Mouse (Mus musculus) ES-CJ7 (cell line): ENCODE data around the gene Mup4.

Experiments
- DNase-seq: peaks from one replicate; pipeline ENCODE4 v3.0.0; 2011; ENCODE audit warnings: low read depth, low spot score

Gene Mup4

DNA sequence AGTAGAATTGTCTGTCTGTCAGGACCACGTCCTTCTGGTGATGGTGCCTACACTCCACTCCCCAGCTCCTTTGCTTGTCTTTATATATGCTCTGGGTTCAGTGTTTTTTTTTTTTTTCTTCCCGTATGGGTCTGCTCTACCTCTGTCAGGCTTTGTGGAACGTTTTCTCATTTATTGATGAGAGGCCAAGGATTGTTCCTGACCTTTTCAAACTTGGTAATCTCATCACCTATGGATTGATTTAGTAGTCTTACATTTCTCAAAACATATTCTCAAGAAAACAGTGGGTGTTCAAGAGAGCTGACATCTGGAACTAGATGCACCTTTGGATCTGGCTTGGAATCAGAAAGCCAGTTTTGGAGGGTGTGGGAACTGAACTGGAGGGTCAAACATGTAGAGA, at the start of gene Mup4:
Gene Mup4, minus strand, starts transcription at position 101 of the 400 bp plus-strand sequence.
- DNase-seq: no peak

DNA sequence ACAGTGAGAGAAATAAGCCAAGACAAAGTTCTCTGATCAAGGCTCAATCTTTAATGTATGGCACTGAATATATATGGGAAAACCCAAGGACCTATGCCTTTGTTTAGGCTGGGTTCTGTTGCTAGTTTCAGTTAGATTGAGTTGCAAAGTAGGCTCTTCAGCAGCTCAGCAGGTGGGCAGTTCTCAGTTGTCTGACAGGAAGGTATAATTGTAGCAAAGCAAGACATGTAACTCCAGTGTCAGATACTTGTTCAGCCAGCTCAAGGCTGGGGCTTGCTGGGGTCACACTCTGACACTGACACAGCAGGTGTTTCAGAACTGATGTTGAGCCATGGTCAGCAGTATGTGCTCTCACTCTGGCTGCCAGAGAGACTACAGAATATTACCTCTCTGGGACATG, 37.4 kb upstream of the Mup4 start:
- peak; percentile 64 for DNase-seq

DNA sequence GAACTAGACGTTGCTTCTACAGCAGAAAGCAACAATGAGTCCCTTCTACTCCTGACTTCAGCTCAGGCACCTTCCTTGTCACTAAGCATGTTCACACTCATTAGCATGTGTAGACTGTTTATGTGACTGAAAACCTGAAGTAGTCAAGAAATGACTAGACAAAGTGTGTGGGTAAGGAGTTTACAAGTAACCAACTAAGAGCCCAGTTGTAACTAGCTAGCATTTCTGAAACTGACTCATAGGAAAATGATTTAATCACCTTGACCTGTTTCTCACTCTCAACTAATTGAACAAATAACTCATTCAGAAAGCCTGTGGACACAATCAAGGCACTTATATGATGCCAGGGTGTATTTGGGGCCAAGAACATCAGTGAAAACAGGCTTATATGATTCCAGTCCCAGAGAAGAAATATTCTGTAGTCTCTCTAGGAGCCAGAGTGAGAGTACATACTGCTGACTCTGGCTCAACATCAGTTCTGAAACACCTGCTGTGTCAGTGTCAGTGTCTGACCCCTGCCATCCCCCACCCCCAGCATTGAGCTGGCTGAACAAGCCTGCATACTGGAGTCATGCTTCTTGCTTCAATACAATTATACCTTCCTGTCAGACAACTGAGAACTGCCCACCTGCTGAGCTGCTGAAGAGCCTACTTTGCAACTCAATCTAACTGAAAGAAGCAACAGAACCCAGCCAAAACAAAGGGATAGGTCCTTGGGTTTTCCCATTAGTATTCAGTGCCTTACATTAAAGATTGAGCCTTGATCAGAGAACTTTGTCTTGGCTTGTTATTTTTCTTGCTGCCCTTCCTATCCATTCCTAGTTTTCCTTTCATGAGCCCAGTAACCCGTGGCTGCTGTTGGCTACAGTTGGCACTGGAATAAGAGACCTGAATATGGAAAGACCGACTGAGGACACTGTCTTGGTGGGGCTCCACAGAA, 3.2 kb upstream of the Mup4 start, which contains the start of gene Mup6:
Gene Mup6, plus strand, starts transcription at position 890 of the 940 bp plus-strand sequence.
- peak; percentile 94 for DNase-seq

DNA sequence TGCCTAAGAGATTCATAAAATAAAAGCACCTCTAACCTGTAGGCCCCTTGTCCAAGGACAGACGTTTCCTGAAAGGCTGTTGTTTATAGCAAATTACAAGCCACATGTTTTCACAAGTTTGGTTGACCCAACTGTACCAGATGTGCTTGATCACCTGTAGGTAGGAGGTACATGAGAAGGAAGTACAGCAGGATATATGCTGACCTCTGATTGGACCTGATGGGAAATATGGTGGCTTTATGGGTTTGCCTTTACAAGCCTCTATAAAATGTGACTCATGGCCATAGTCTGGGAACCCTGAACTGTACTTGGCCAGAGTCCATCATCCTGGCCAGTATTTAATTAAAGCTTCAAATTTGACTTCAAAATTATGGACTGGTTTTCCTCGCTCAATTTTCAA, 23.0 kb downstream of the Mup4 start:
- DNase-seq: no peak

DNA sequence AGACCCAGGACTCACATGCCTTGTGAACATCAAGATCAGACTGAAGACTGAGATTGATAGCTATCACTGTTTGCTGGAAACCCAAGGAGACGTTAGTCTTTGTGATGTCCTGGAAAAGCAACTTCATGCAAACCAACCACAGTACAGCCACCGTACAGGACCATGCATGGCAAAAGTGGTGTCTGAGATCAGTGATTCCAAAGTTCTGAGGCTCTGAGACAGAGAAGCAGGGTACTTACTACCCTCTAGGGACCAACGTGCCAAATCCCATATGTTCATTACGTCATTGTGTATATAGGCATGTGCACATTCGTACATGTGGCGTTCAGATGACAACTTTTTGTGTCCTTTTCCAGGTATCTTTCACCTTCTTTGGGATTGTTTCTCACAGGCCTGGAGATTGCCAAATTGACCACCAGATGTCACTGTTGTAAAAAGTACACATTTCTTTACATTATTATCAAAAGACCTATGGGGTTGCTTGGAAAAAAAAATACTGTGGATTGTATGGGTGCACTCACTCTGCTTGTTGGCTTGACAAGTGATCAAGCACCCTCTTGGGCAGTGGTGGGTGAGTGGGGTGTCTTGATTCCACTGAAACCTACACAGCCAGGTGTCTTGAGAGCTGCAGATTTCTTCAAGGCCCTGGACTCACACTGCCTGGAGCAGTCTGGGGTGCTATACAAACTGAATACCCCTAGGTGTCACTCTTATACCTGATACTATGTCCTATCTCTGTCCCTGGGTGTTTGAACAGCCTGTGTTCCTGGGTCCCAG, 27.8 kb downstream of the Mup4 start:
- peak; percentile 83 for DNase-seq

DNA sequence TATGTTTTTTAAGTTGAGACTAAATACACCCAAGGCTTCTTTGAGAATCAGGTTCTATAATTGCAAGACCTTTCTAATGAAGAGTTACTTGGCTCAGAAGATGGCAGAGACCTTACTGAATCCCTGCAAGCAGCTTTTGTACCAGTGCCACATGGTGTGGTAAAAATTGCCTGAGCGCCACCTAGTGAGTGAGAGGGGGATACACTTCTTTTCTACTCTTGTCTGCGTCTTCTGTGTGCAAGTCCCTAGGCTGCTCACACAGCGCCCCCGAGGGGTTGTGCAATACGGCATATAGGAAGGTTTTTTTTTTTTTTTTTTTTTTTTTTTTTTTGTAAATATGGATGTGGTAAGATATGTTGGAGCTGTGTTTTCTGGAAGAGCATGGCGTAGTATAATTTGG, 32.2 kb downstream of the Mup4 start:
- peak; percentile 92 for DNase-seq

DNA sequence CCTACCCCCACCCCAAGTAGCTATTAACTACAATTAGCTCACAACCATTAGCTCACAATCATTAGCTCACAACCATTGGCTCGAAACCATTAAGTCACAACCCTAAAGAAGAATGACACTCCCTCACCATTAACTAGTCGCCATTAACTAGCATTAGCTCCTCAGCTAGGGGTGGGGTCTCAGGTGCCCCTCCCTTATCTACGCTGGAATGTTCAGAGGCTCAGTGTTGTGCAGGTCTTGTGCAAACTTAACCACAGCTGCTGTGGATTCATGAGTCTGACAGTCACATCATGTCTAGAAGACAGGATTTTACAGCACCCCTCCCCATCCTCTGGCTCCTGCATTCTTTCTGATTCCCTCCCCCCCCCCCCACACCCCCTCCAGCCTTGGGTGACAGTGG, 32.8 kb downstream of the Mup4 start:
- DNase-seq: no peak

DNA sequence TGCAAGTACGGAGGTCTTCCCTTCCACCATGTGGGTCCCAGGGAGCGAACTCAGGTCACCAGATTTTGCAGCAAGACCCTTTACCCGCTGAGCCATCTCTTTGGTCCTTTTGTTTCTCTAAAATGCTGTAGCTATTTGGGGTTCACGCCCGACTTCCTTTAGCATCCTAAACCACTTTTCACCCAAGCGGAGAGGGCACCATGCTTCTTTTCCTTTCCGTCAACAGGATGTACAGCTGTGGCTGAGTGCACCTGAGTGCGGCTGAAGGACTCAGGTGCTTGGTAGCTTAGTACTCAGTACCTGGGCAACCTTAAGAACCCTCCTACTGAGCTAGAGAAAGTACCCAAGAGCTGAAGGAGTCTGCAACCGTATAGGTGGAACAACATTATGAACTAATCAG, 35.4 kb downstream of the Mup4 start:
- no peak for DNase-seq

DNA sequence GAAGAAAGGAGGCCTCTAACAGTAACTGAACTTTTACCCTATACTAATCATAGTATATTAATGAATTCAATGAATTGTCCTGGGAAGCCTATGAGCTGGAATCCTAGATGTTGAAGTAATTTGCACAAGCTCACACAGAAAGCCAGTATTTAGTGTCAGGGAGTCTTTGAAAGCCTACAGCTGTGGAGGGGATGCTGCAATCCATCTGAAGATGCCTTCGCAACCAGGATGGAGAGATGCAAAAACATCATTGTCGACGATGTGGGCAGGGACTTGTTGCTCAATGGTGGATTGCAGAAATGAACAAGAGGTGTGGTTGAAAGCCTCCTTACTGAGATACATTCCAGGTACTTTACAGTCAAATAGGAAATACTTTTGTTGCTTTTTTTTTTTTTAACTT, 42.5 kb downstream of the Mup4 start:
- no peak for DNase-seq

DNA sequence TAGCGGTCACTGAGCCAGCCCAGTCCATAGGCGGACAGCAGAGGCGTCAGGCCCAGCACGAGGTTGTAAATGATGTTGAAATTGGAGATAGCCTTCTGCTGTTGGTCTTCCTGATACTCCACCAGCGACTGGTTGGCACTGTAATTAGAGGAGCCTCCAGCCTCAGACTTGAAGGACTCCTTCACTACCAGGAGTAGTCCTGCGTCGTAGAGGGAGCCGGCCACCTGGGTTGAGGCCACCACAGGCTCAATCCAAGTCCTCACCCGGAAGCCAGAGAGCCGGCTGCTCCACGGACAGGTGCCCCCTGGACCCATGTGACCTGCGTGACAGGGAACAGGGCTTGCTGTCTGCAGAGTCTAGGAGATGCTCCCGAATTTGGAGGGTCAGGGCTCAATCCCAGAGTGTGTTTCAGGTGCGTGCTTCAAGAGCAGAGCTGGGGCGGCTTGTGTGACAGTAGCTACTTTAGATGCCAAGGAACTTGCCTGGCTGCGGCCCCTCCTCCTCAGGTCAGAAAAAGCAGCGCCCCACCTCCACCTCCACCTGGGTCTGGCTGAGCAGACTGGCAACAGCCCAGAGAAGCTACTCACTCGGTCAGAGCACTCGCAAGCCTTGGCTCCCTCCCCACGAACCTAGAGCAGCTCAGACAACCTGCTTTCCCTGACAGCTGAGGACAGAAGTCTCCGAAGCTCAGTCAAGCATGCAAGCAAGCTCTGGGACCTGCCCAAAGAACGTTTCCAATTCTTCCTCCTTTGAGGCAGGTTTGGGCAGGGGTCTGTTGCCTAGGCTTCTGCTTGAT, 45.7 kb downstream of the Mup4 start, which contains the start of gene Slc46a2:
Gene Slc46a2, minus strand, starts transcription at position 449 of the 796 bp plus-strand sequence.
- DNase-seq: no peak

DNA sequence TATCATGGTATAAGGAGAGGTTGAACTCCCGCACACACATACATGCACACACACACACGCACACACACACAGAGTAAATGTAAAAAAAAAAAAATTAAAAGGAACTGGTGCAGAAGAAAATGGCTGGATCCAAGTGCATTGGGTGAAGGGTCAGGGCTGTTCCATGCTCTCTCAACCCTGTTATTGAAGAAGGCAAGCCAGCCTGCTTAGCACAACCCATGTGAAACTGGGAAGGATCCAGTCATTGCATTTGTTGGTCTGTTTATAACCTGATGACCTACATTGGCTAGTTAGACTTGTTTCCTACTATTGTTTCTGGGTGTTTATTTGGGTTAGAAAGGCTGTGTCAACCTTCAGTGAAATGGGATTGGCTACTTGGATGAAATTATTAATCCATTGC, 51.7 kb downstream of the Mup4 start:
- no peak for DNase-seq

DNA sequence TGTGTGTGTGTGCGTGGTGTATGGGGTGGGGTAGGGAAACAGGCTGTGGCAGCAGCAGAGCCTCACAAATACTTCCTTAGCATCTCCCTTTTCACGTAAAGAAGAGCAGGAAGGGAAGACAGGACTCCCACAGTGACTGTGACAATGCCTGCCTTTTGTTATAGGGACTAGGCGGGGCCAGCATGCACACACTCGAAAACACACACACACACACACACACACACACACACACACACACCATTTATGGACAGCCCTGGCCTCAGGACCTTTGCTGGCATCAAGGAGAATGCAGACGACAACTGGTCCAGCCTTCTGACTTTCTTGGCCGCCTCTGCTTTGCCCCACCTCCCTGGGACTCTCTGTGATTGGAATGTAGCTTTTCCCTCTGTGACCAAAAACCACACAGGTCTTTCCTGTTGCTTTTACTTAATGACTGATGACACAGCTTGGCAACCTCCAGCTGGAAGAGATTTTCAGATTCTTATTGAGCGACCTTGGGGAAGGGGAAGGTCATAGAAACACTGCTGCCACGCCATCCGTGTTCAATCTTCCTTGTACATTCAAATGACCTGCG, 52.8 kb downstream of the Mup4 start:
- peak; percentile 54 for DNase-seq

DNA sequence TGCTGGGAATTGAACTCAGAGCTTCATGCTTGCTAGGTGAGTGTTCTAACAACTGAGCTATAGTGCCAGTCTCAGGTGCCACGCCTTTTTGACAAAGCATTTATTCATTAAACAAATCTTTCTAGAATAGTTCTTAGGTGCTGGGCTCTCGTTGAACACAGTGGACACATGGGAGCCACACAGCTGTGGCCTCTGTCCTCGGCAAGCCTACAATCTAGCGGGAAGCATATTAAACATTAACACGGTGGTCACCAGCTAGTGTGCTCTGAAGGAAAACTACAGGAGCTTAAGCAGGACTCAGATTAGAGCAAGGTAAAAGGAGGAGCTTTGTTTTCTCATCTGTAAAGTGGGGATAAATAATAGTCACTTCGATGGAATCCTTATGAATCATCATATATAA, 53.4 kb downstream of the Mup4 start:
- no peak for DNase-seq
